ENCODE assay signal across 9 mouse cellular contexts in genomic region chr1:89581766-89582125, GRCm38 (mm10).
DNase-seq lines count a peak whose midpoint lies in the region; ATAC-seq and TF ChIP-seq lines count a peak whose summit lies in the region.
"Had no signal": no experiment of that assay in that cellular context is flagged by ENCODE, and none has a peak within 500 bp of the region (broad histone marks: within the 10 kb centered on the region; RNA-seq: fewer than 3 reads in every experiment).

No protein-coding gene starts in this region.

- TF ChIP-seq CTCF in bone marrow, adult 2 months (IDR thresholded peaks at IDR 0.05; ENCODE audit: control insufficient read depth, insufficient read depth, low read length), result no peak

- H3K4me1 ChIP-seq in heart, embryonic 13.5 days, result peaks cover 49% of the 10 kb centered on the region
- no peaks in the 10 kb centered on the region; the same call in 1 of the 2 replicates for H3K4me1 ChIP-seq in bone marrow, adult 2 months (ENCODE audit: control insufficient read depth, insufficient read depth, low read length)
- peaks cover 78% of the 10 kb centered on the region for H3K4me1 ChIP-seq in hindbrain, embryonic 12.5 days
- peaks cover 45% of the 10 kb centered on the region for H3K4me1 ChIP-seq in midbrain, embryonic 11.5 days (ENCODE audit: control insufficient read depth, insufficient read depth, low read length)

- H3K27ac ChIP-seq in heart, embryonic 13.5 days (replicated peaks), result no peak overlapping the region
- H3K27ac ChIP-seq in bone marrow, adult 2 months (ENCODE audit: control insufficient read depth, insufficient read depth, low read depth, low read length, poor library complexity), result no peak overlapping the region
- H3K27ac ChIP-seq in hindbrain, embryonic 12.5 days, result peak overlapping the region; percentile 99; the same call in 1 of the 2 replicates
- H3K27ac ChIP-seq in midbrain, embryonic 11.5 days (ENCODE audit: low read depth, low read length), result no peak overlapping the region

- ATAC-seq in heart, embryonic 13.5 days (ENCODE audit: extremely low read depth, insufficient number of reproducible peaks, low FRiP score, low TSS enrichment), result no peak
- peak; percentile 21 for ATAC-seq in hindbrain, embryonic 12.5 days (ENCODE audit: low FRiP score)
- ATAC-seq in midbrain, embryonic 11.5 days (ENCODE audit: low FRiP score), result no peak

- H3K9me3 ChIP-seq in heart, embryonic 13.5 days, result no peaks in the 10 kb centered on the region
- no peaks in the 10 kb centered on the region for H3K9me3 ChIP-seq in hindbrain, embryonic 12.5 days (replicated peaks)
- H3K9me3 ChIP-seq in midbrain, embryonic 11.5 days (ENCODE audit: control insufficient read depth, low read length), result no peaks in the 10 kb centered on the region

- no peaks in the 10 kb centered on the region for H3K36me3 ChIP-seq in heart, embryonic 13.5 days
- no peaks in the 10 kb centered on the region for H3K36me3 ChIP-seq in hindbrain, embryonic 12.5 days
- no peaks in the 10 kb centered on the region for H3K36me3 ChIP-seq in midbrain, embryonic 11.5 days (ENCODE audit: control insufficient read depth, insufficient read depth, low read length)

- peak overlapping the region; percentile 87 for H3K9ac ChIP-seq in heart, embryonic 13.5 days
- H3K9ac ChIP-seq in hindbrain, embryonic 12.5 days, result peak overlapping the region; percentile 83
- H3K9ac ChIP-seq in midbrain, embryonic 11.5 days (ENCODE audit: low read length), result peak overlapping the region; percentile 56

- TF ChIP-seq POLR2A in bone marrow, adult 2 months (IDR thresholded peaks at IDR 0.05; ENCODE audit: borderline replicate concordance, control insufficient read depth, low read depth, low read length), result no peak

- DNase-seq in heart, postnatal 25 days (ENCODE audit: low spot score), result no peak
- DNase-seq in midbrain, embryonic 11.5 days (ENCODE audit: low spot score, missing footprints), result no peak
- no peak for DNase-seq in urinary bladder, postnatal 10 days (ENCODE audit: low spot score)
- no peak for DNase-seq in frontal cortex, postnatal 14 days (ENCODE audit: low spot score in 2 of 2)
- no peak for DNase-seq in layer of hippocampus, postnatal 36 days

- 17% methylated on average over 6 of the region's 6 CpGs for WGBS in heart, embryonic 13.5 days
- WGBS in bone marrow, adult 2 months, result 50% methylated on average over 6 of the region's 6 CpGs
- 16% methylated on average over 6 of the region's 6 CpGs for WGBS in hindbrain, embryonic 12.5 days
- 13% methylated on average over 6 of the region's 6 CpGs for WGBS in midbrain, embryonic 11.5 days

- H3K4me2 ChIP-seq in heart, embryonic 13.5 days, result peak overlapping the region; percentile 100
- H3K4me2 ChIP-seq in hindbrain, embryonic 12.5 days (replicated peaks), result peak overlapping the region; percentile 87
- peak overlapping the region; percentile 98 for H3K4me2 ChIP-seq in midbrain, embryonic 11.5 days

- H3K4me3 ChIP-seq in heart, embryonic 13.5 days, result peak overlapping the region; percentile 76
- peak overlapping the region; percentile 35 for H3K4me3 ChIP-seq in bone marrow, adult 2 months (replicated peaks; ENCODE audit: control insufficient read depth, low read depth, low read length)
- H3K4me3 ChIP-seq in hindbrain, embryonic 12.5 days, result peak overlapping the region; percentile 87
- H3K4me3 ChIP-seq in midbrain, embryonic 11.5 days (ENCODE audit: low read depth, low read length), result peak overlapping the region; percentile 60

- peaks cover 23% of the 10 kb centered on the region for H3K27me3 ChIP-seq in heart, embryonic 13.5 days (replicated peaks)
- peaks cover 3% of the 10 kb centered on the region; the same call in 1 of the 2 replicates for H3K27me3 ChIP-seq in hindbrain, embryonic 12.5 days
- H3K27me3 ChIP-seq in midbrain, embryonic 11.5 days (ENCODE audit: control insufficient read depth, insufficient read depth, low read length), result peaks cover 5% of the 10 kb centered on the region; the same call in 1 of the 2 replicates
- H3K27me3 ChIP-seq: CH12.LX had no signal

- intact Hi-C loops in heart, postnatal 25 days (cut with DNase I), result loop anchor here (1.0 to 5.0 kb wide), 5 partner anchors 23 to 259 kb away; no protein-coding TSS in a partner anchor

Comparison
In these comparisons a context has a peak if more than half of its experiments do, and no peak if none do; other contexts are left out.
1. H3K4me3 ChIP-seq: peak in every context shown above with its lines; median percentile 87 in hindbrain, embryonic 12.5 days; 76 in heart, embryonic 13.5 days; 60 in midbrain, embryonic 11.5 days; 35 in bone marrow, adult 2 months.